Mouse (Mus musculus) heart, postnatal 4 days (tissue): Measurements from ENCODE around the gene Polr2a. TPM values are rescaled to one million over a fixed set of nuclear protein-coding genes. Genes with fewer than 3 reads are reported as not detected.
A peak's percentile ranks its signal among the peaks of the same experiment; 100 is the strongest.
"Not testable (repeated sequence)": the region's sequence is repeated elsewhere in the genome, so short reads cannot be mapped to it uniquely, and the experiment has no call there.

ENCODE experiments used
- DNase-seq: peaks from one replicate; pipeline ENCODE4 v3.0.0; 2021
- total RNA-seq, 2 experiments: library from RNA; stranded (reverse); gene quantifications; 2 replicates each; pipeline ENCODE4 v1.2.3; 2021

Polr2a gene
- total RNA-seq, 2 experiments from 2014 or later, result 53.7 TPM

GRCm38 (mm10) chr11:69752686-69753085 is 5.8 kb downstream of the Polr2a start:
- no peak for DNase-seq

GRCm38 (mm10) chr11:69751635-69752034 is 6.8 kb downstream of the Polr2a start:
- DNase-seq, result no peak

GRCm38 (mm10) chr11:69731408-69731807 is 27.0 kb downstream of the Polr2a start:
- DNase-seq, result not testable (repeated sequence)

GRCm38 (mm10) chr11:69729063-69729462 is 29.4 kb downstream of the Polr2a start:
- DNase-seq, result peak; percentile 67

- no peak for DNase-seq
Observed at GRCm38 (mm10) chr11:69725951-69726350, 32.5 kb downstream of the Polr2a start.

GRCm38 (mm10) chr11:69723074-69723473 is 35.4 kb downstream of the Polr2a start:
- DNase-seq, result no peak

GRCm38 (mm10) chr11:69720852-69721251 is 37.6 kb downstream of the Polr2a start:
- no peak for DNase-seq

GRCm38 (mm10) chr11:69719423-69719822 is 39.0 kb downstream of the Polr2a start:
- no peak for DNase-seq

GRCm38 (mm10) chr11:69718661-69719060 is 39.8 kb downstream of the Polr2a start:
- no peak for DNase-seq

- DNase-seq, result no peak
Observed at GRCm38 (mm10) chr11:69716953-69717352, 41.5 kb downstream of the Polr2a start.

GRCm38 (mm10) chr11:69715929-69716328 is 42.5 kb downstream of the Polr2a start:
- DNase-seq, result peak; percentile 16

- DNase-seq, result peak; percentile 62
Observed at GRCm38 (mm10) chr11:69715482-69715881, 43.0 kb downstream of the Polr2a start.

GRCm38 (mm10) chr11:69714636-69715329 is 43.7 kb downstream of the Polr2a start:
- DNase-seq, result no peak

GRCm38 (mm10) chr11:69712954-69713672 is 45.3 kb downstream of the Polr2a start:
- no peak for DNase-seq

- no peak for DNase-seq
Observed at GRCm38 (mm10) chr11:69711082-69711481, 47.4 kb downstream of the Polr2a start.

GRCm38 (mm10) chr11:69710470-69710869 is 48.0 kb downstream of the Polr2a start:
- no peak for DNase-seq

GRCm38 (mm10) chr11:69709554-69710446 is 48.6 kb downstream of the Polr2a start:
- DNase-seq, result no peak

- DNase-seq, result no peak
Observed at GRCm38 (mm10) chr11:69708614-69709265, 49.7 kb downstream of the Polr2a start.

GRCm38 (mm10) chr11:69707873-69708381 is 50.5 kb downstream of the Polr2a start:
- no peak for DNase-seq

- no peak for DNase-seq
Observed at GRCm38 (mm10) chr11:69707480-69707847, 51.0 kb downstream of the Polr2a start.

GRCm38 (mm10) chr11:69706775-69707479 is 51.5 kb downstream of the Polr2a start:
- DNase-seq, result peak; percentile 87

- DNase-seq, result no peak
Observed at GRCm38 (mm10) chr11:69704613-69705010, 53.8 kb downstream of the Polr2a start.
